Mouse (Mus musculus): Measurements from ENCODE around the gene Olfr156. TPM values are rescaled to one million over a fixed set of nuclear protein-coding genes. Genes with fewer than 3 reads are reported as not detected.
A peak's percentile ranks its signal among the peaks of the same experiment; 100 is the strongest.

Gene Olfr156
- not detected in 2 replicates for polyA plus RNA-seq (2011; ENCODE audit: insufficient read length, low read depth, missing spikeins)

- TF ChIP-seq POLR2A (IDR thresholded peaks at IDR 0.05; ENCODE audit: low read depth, low read length) (no peak), CTCF (IDR thresholded peaks at IDR 0.05; ENCODE audit: borderline replicate concordance, insufficient read depth, low read length) (peak; percentile 66; the same call in 1 of the 2 replicates)
- Histone ChIP-seq H3K4me1 (ENCODE audit: control insufficient read depth, insufficient read depth, low read length) (no peaks in the 10 kb centered on the region), H3K27ac (ENCODE audit: insufficient read depth, low read length) (no peak within 1 kb of the TSS), H3K4me3 (ENCODE audit: insufficient read depth, low read length) (no peak within 1 kb of the TSS)
Measured at GRCm38 (mm10) chr4:43823845-43824337, at the start of gene Olfr156. Gene Olfr156 (minus strand): TSS chr4:43823895.

- TF ChIP-seq POLR2A (IDR thresholded peaks at IDR 0.05; ENCODE audit: low read depth, low read length) = no peak
- TF ChIP-seq CTCF (IDR thresholded peaks at IDR 0.05; ENCODE audit: borderline replicate concordance, insufficient read depth, low read length) = no peak
Measured at GRCm38 (mm10) chr4:43869821-43870220, 46.1 kb upstream of the Olfr156 start.

GRCm38 (mm10) chr4:43863298-43863697 lies 39.6 kb upstream of the Olfr156 start:
- TF ChIP-seq POLR2A (IDR thresholded peaks at IDR 0.05; ENCODE audit: low read depth, low read length) (no peak), CTCF (IDR thresholded peaks at IDR 0.05; ENCODE audit: borderline replicate concordance, insufficient read depth, low read length) (no peak)
- Histone ChIP-seq H3K4me1 (ENCODE audit: control insufficient read depth, insufficient read depth, low read length) (no peaks in the 10 kb centered on the region), H3K27ac (ENCODE audit: insufficient read depth, low read length) (no peak overlapping the region), H3K4me3 (ENCODE audit: insufficient read depth, low read length) (no peak overlapping the region)

More at GRCm38 (mm10) chr4:43869821-43870220, 46.1 kb upstream of the Olfr156 start:
- H3K4me3 ChIP-seq (ENCODE audit: insufficient read depth, low read length) = no peak overlapping the region
- no peak overlapping the region for H3K27ac ChIP-seq (ENCODE audit: insufficient read depth, low read length)
- H3K4me1 ChIP-seq (ENCODE audit: control insufficient read depth, insufficient read depth, low read length) = no peaks in the 10 kb centered on the region

GRCm38 (mm10) chr4:43860744-43861519 lies 37.2 kb upstream of the Olfr156 start:
- no peak overlapping the region for H3K27ac ChIP-seq (ENCODE audit: insufficient read depth, low read length)
- TF ChIP-seq CTCF (IDR thresholded peaks at IDR 0.05; ENCODE audit: borderline replicate concordance, insufficient read depth, low read length) (peak; percentile 65; the same call in 1 of the 2 replicates), POLR2A (IDR thresholded peaks at IDR 0.05; ENCODE audit: low read depth, low read length) (no peak)
- H3K4me3 ChIP-seq (ENCODE audit: insufficient read depth, low read length) = no peak overlapping the region
- H3K4me1 ChIP-seq (ENCODE audit: control insufficient read depth, insufficient read depth, low read length) = no peaks in the 10 kb centered on the region

- Histone ChIP-seq H3K4me3 (ENCODE audit: insufficient read depth, low read length) (no peak overlapping the region), H3K4me1 (ENCODE audit: control insufficient read depth, insufficient read depth, low read length) (no peaks in the 10 kb centered on the region), H3K27ac (ENCODE audit: insufficient read depth, low read length) (no peak overlapping the region)
- TF ChIP-seq POLR2A (IDR thresholded peaks at IDR 0.05; ENCODE audit: low read depth, low read length) (no peak), CTCF (IDR thresholded peaks at IDR 0.05; ENCODE audit: borderline replicate concordance, insufficient read depth, low read length) (no peak)
Measured at GRCm38 (mm10) chr4:43859886-43860285, 36.2 kb upstream of the Olfr156 start.

- Histone ChIP-seq H3K4me3 (ENCODE audit: insufficient read depth, low read length) (no peak overlapping the region), H3K27ac (ENCODE audit: insufficient read depth, low read length) (no peak overlapping the region), H3K4me1 (ENCODE audit: control insufficient read depth, insufficient read depth, low read length) (no peaks in the 10 kb centered on the region)
- TF ChIP-seq CTCF (IDR thresholded peaks at IDR 0.05; ENCODE audit: borderline replicate concordance, insufficient read depth, low read length) = no peak
- no peak for TF ChIP-seq POLR2A (IDR thresholded peaks at IDR 0.05; ENCODE audit: low read depth, low read length)
Measured at GRCm38 (mm10) chr4:43854101-43854500, 30.4 kb upstream of the Olfr156 start.

GRCm38 (mm10) chr4:43851265-43851664 lies 27.6 kb upstream of the Olfr156 start, which contains the start of gene Olfr155:
Gene Olfr155 (plus strand): TSS chr4:43851565.
- Histone ChIP-seq H3K4me1 (ENCODE audit: control insufficient read depth, insufficient read depth, low read length) (no peaks in the 10 kb centered on the region), H3K4me3 (ENCODE audit: insufficient read depth, low read length) (no peak within 1 kb of the TSS), H3K27ac (ENCODE audit: insufficient read depth, low read length) (no peak within 1 kb of the TSS)
- TF ChIP-seq POLR2A (IDR thresholded peaks at IDR 0.05; ENCODE audit: low read depth, low read length) = no peak
- TF ChIP-seq CTCF (IDR thresholded peaks at IDR 0.05; ENCODE audit: borderline replicate concordance, insufficient read depth, low read length) = no peak

- no peak within 1 kb of the TSS for H3K4me3 ChIP-seq (ENCODE audit: insufficient read depth, low read length)
- no peak within 1 kb of the TSS for H3K27ac ChIP-seq (ENCODE audit: insufficient read depth, low read length)
- TF ChIP-seq POLR2A (IDR thresholded peaks at IDR 0.05; ENCODE audit: low read depth, low read length) = no peak
- no peak for TF ChIP-seq CTCF (IDR thresholded peaks at IDR 0.05; ENCODE audit: borderline replicate concordance, insufficient read depth, low read length)
- H3K4me1 ChIP-seq (ENCODE audit: control insufficient read depth, insufficient read depth, low read length) = no peaks in the 10 kb centered on the region
Measured at GRCm38 (mm10) chr4:43840101-43840500, 16.4 kb upstream of the Olfr156 start, which contains the start of gene Olfr157. Gene Olfr157 (minus strand): TSS chr4:43840201.

- Histone ChIP-seq H3K4me3 (ENCODE audit: insufficient read depth, low read length) (no peak overlapping the region), H3K27ac (ENCODE audit: insufficient read depth, low read length) (no peak overlapping the region), H3K4me1 (ENCODE audit: control insufficient read depth, insufficient read depth, low read length) (no peaks in the 10 kb centered on the region)
- TF ChIP-seq CTCF (IDR thresholded peaks at IDR 0.05; ENCODE audit: borderline replicate concordance, insufficient read depth, low read length) (no peak), POLR2A (IDR thresholded peaks at IDR 0.05; ENCODE audit: low read depth, low read length) (no peak)
Measured at GRCm38 (mm10) chr4:43838326-43838725, 14.6 kb upstream of the Olfr156 start.

- Histone ChIP-seq H3K4me1 (ENCODE audit: control insufficient read depth, insufficient read depth, low read length) (no peaks in the 10 kb centered on the region), H3K27ac (ENCODE audit: insufficient read depth, low read length) (no peak overlapping the region), H3K4me3 (ENCODE audit: insufficient read depth, low read length) (no peak overlapping the region)
- TF ChIP-seq CTCF (IDR thresholded peaks at IDR 0.05; ENCODE audit: borderline replicate concordance, insufficient read depth, low read length) (no peak), POLR2A (IDR thresholded peaks at IDR 0.05; ENCODE audit: low read depth, low read length) (no peak)
Measured at GRCm38 (mm10) chr4:43834749-43835148, 11.1 kb upstream of the Olfr156 start.

Measured in embryonic fibroblast, embryonic 13.5 days (primary cell).